Mouse (Mus musculus) cerebellum, adult 9-10 months (tissue): ENCODE measurements around the gene Olfr996.
A peak's percentile ranks its signal among the peaks of the same experiment; 100 is the strongest.
"Not testable (repeated sequence)": the region's sequence is repeated elsewhere in the genome, so short reads cannot be mapped to it uniquely, and the experiment has no call there.

Experiments used
- DNase-seq: peaks from one replicate; pipeline ENCODE4 v3.0.0; 2022

Olfr996 gene

GRCm38 (mm10) chr2:85578915-85579314 is at the start of gene Olfr996:
Gene Olfr996, plus strand, starts transcription at chr2:85579215.
- no peak for DNase-seq

DNA sequence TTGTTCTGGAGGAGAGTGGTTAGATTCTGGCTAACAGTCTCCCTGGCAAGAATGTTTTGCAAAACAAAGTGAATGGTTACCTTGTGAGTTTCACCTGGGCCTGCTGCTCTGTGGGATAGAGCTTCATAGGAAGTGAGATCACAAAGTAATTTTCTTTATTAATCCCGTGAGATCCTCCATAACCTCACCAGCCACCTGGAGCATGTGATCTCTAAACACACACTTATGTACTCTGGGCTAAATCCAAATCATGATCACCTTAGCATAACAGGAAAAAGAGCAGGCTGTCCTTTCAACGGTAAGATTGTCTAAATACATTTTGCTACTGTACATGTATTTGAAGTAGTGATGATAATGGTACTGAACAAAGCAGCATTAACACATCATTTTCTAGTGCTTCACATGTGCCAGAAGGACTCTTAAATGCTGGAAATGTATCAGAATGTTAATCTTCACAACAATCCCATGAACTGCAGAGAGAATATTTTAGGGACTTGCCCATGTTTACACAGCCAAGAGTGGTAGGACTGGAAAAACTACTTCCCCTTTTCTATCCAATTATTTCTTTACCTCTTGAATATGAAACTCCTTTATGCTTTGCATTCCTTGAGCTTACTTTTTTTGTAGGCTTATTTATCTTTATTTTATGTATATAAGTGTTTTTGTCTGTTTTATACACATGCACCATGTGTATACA is 46.8 kb upstream of the Olfr996 start:
- no peak for DNase-seq

- no peak for DNase-seq
Measured at GRCm38 (mm10) chr2:85533934-85534333, 45.1 kb upstream of the Olfr996 start.

GRCm38 (mm10) chr2:85554806-85555205 is 24.2 kb upstream of the Olfr996 start:
- DNase-seq, result no peak

GRCm38 (mm10) chr2:85560226-85560625 is 18.8 kb upstream of the Olfr996 start:
- no peak for DNase-seq

DNA sequence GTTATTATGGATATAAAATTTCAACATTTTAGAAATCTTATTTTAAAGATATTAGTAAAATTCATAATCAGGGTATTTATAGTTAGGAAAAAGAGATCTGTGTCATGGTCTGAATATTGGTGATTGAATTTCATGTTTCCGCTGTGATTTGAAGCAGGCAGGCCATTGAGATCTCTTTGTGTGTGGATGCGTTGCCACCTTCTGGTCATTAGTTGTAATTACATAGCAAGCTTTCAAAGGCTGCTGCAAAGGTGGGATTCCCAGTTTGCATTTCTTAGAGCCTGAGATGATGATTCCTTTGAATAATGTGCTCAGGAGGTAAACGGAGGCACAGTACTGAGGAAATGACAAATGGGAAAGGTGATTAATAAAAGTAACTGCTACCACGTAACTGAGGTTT is 17.8 kb upstream of the Olfr996 start:
- peak; percentile 18 for DNase-seq

- not testable (repeated sequence) for DNase-seq
Measured at GRCm38 (mm10) chr2:85588648-85589047, 9.6 kb downstream of the Olfr996 start, which contains the start of gene Olfr998. Gene Olfr998, plus strand, starts transcription at chr2:85588948.

DNA sequence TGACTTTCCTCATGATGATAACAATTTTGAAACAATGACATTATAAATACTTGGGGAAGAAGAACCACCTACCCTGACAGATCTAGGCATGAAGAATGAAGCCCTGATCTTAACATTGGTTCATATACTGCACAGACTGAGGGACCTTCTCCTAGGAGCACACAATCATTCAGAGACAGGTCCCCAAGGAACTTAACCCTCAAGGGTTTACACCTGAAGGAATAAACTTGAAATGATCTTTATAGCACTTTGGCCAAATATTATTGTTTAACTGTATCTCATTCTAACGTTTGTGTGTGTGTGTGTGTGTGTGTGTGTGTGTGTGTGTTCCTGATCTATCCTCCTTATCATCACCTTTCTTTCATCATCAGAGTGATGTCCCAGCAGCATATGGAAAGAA is 32.8 kb downstream of the Olfr996 start, which contains the start of gene Olfr1000:
Gene Olfr1000 (minus strand): TSS at position 101 of the 400 bp plus-strand sequence.
- DNase-seq, result no peak
